Mouse (Mus musculus) heart, postnatal 4 days (tissue): Measurements from ENCODE around the gene AY358078. TPM values are rescaled to one million over a fixed set of nuclear protein-coding genes. Genes with fewer than 3 reads are reported as not detected.
"Not testable (repeated sequence)": the region's sequence is repeated elsewhere in the genome, so short reads cannot be mapped to it uniquely, and the experiment has no call there.

Source experiments
- DNase-seq: peaks from one replicate; pipeline ENCODE4 v3.0.0; 2021
- total RNA-seq, 2 experiments: library from RNA; stranded (reverse); gene quantifications; 2 replicates each; pipeline ENCODE4 v1.2.3; 2021

AY358078 gene
- total RNA-seq: not detected

- no peak for DNase-seq
Measured at GRCm38 (mm10) chr14:51799746-51800145, at the start of gene AY358078. Gene AY358078, plus strand, starts transcription at chr14:51800046.

- DNase-seq: no peak
Measured at GRCm38 (mm10) chr14:51755944-51756343, 43.9 kb upstream of the AY358078 start.

- DNase-seq: not testable (repeated sequence)
Measured at GRCm38 (mm10) chr14:51771378-51771777, 28.5 kb upstream of the AY358078 start.

GRCm38 (mm10) chr14:51773490-51773889 is 26.4 kb upstream of the AY358078 start, which contains the start of gene Ang4:
Gene Ang4, minus strand, starts transcription at chr14:51773590.
- no peak for DNase-seq

GRCm38 (mm10) chr14:51777791-51778190 is 22.1 kb upstream of the AY358078 start:
- no peak for DNase-seq

GRCm38 (mm10) chr14:51778865-51779481 is 20.9 kb upstream of the AY358078 start:
- DNase-seq: no peak

- no peak for DNase-seq
Measured at GRCm38 (mm10) chr14:51786335-51786734, 13.5 kb upstream of the AY358078 start.

- DNase-seq: no peak
Measured at GRCm38 (mm10) chr14:51787061-51787460, 12.8 kb upstream of the AY358078 start.

GRCm38 (mm10) chr14:51789196-51789595 is 10.7 kb upstream of the AY358078 start:
- DNase-seq: no peak

- DNase-seq: no peak
Measured at GRCm38 (mm10) chr14:51794106-51794505, 5.7 kb upstream of the AY358078 start.

GRCm38 (mm10) chr14:51826625-51827024 is 26.8 kb downstream of the AY358078 start:
- no peak for DNase-seq

- DNase-seq: peak; percentile 42
Measured at GRCm38 (mm10) chr14:51827842-51828241, 28.0 kb downstream of the AY358078 start.

- DNase-seq: no peak
Measured at GRCm38 (mm10) chr14:51829188-51829587, 29.3 kb downstream of the AY358078 start.

GRCm38 (mm10) chr14:51838480-51838879 is 38.6 kb downstream of the AY358078 start:
- DNase-seq: not testable (repeated sequence)

GRCm38 (mm10) chr14:51842250-51842649 is 42.4 kb downstream of the AY358078 start:
- DNase-seq: no peak

GRCm38 (mm10) chr14:51842781-51843180 is 42.9 kb downstream of the AY358078 start:
- DNase-seq: no peak

GRCm38 (mm10) chr14:51843882-51844281 is 44.0 kb downstream of the AY358078 start:
- DNase-seq: no peak

- DNase-seq: no peak
Measured at GRCm38 (mm10) chr14:51846566-51846965, 46.7 kb downstream of the AY358078 start.

GRCm38 (mm10) chr14:51851006-51851405 is 51.2 kb downstream of the AY358078 start:
- DNase-seq: not testable (repeated sequence)

GRCm38 (mm10) chr14:51853399-51853798 is 53.6 kb downstream of the AY358078 start, which contains the start of gene Ear6:
Gene Ear6, plus strand, starts transcription at chr14:51853699.
- no peak for DNase-seq

GRCm38 (mm10) chr14:51855280-51855679 is 55.4 kb downstream of the AY358078 start:
- not testable (repeated sequence) for DNase-seq

- peak; percentile 14 for DNase-seq
Measured at GRCm38 (mm10) chr14:51863603-51864002, 63.8 kb downstream of the AY358078 start.

- no peak for DNase-seq
Measured at GRCm38 (mm10) chr14:51870756-51871155, 70.9 kb downstream of the AY358078 start.

GRCm38 (mm10) chr14:51871741-51872140 is 71.9 kb downstream of the AY358078 start:
- no peak for DNase-seq
